Mouse (Mus musculus) hindbrain, embryonic 13.5 days (tissue): ENCODE data around the gene Gale. TPM values are rescaled to one million over a fixed set of nuclear protein-coding genes. Genes with fewer than 3 reads are reported as not detected.
"Not testable (repeated sequence)": the region's sequence is repeated elsewhere in the genome, so short reads cannot be mapped to it uniquely, and the experiment has no call there.

Experiments used
- ATAC-seq: fragments of 200-750 bp; cut with Nextera tagmentation; 2 replicates; pipeline ENCODE4 v1.8.0; 2017; ENCODE audit warnings: moderate TSS enrichment; ENCODE audit not compliant: low FRiP score
- H3K27ac ChIP-seq: fragments of 300-500 bp; sonication (generic); 2 replicates; pipeline ENCODE4 v1.5.1; 2015; ENCODE audit warnings: inconsistent platforms, mild to moderate bottlenecking, moderate library complexity
- H3K27me3 ChIP-seq: fragments of 300-500 bp; sonication (generic); 2 replicates; pipeline ENCODE4 v1.6.1; 2015; ENCODE audit warnings: mild to moderate bottlenecking, inconsistent platforms
- H3K36me3 ChIP-seq: fragments of 300-500 bp; sonication (generic); 2 replicates; pipeline ENCODE4 v1.6.1; 2015; ENCODE audit warnings: mild to moderate bottlenecking, inconsistent platforms
- H3K4me1 ChIP-seq: fragments of 300-500 bp; sonication (generic); replicated peaks from 2 replicates; pipeline ENCODE4 v1.6.1; 2015; ENCODE audit warnings: inconsistent platforms
- H3K4me2 ChIP-seq: fragments of 300-500 bp; sonication (generic); 2 replicates; pipeline ENCODE4 v1.6.1; 2015; ENCODE audit warnings: inconsistent platforms, mild to moderate bottlenecking, moderate library complexity
- H3K4me3 ChIP-seq: fragments of 300-500 bp; sonication (generic); 2 replicates; pipeline ENCODE4 v1.5.1; 2015; ENCODE audit warnings: mild to moderate bottlenecking, inconsistent platforms
- H3K9ac ChIP-seq: fragments of 300-500 bp; sonication (generic); 2 replicates; pipeline ENCODE4 v1.6.1; 2015; ENCODE audit warnings: mild to moderate bottlenecking, inconsistent platforms
- H3K9me3 ChIP-seq: fragments of 300-500 bp; sonication (generic); 2 replicates; pipeline ENCODE4 v1.6.1; 2016; ENCODE audit warnings: inconsistent platforms
- WGBS: fragments of 180-500 bp; shearing (Covaris S2); methylation state at CpG from one replicate; pipeline ENCODE4 v1.1.7; 2015; 5-methylcytosine and 5-hydroxymethylcytosine counted together
- polyA plus RNA-seq: library from polyadenylated mRNA; unstranded; fragments of >200 nt; fragmentation: Nextera tagmentation; extraction: Ambion mirVana; gene quantifications from 2 replicates; pipeline ENCODE4 v1.2.1, GENCODE M21; 2015

Gene Gale
- polyA plus RNA-seq, 1 experiment from 2014 or later, result 39.5 TPM

DNA sequence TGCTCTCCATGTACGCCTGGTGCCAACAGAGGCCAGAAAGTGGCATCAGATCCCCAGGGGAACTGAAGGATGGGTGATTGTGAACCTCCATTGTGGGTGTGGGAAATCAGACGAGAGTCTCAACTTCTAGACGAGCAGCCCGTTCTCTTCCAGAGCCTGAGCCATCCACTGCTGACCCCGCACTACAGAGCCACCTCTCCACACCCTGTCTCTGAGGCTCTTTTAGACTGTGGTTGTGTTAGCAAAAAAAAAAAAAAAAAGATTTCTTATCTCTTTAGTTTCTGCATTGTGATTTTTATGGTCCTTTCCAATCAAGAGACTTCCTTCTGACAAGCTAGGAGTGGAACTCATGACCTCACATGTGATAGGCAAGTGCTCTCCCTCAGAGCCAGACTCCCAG, 34.1 kb upstream of the Gale start:
- ATAC-seq, result no peak
- H3K4me3 ChIP-seq, result no peak overlapping the region
- H3K9me3 ChIP-seq, result no peaks in the 10 kb centered on the region
- peaks cover 58% of the 10 kb centered on the region for H3K36me3 ChIP-seq
- no peaks in the 10 kb centered on the region for H3K27me3 ChIP-seq
- H3K4me1 ChIP-seq, result no peaks in the 10 kb centered on the region
- no peak overlapping the region for H3K9ac ChIP-seq
- 86% methylated on average over 5 of the region's 5 CpGs for WGBS
- H3K4me2 ChIP-seq, result no peak overlapping the region
- H3K27ac ChIP-seq, result no peak overlapping the region

DNA sequence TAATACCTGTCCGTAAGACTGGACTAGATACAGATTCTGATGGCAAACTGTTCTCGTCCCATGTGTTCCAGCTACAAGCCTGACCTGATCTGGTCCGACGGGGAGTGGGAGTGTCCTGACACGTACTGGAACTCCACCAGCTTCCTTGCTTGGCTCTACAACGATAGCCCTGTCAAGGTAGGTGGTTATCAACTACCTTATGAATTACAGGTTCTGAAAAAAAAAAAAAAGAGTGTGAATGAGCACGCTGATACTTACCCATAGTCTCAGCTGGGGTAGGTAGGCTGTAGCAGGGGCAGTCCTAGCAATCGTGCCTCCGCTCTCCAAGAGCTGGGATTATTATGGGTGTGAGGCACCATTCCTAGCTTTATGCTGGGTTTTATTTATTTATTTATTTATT, 33.7 kb upstream of the Gale start:
- 93% methylated on average over 9 of the region's 9 CpGs for WGBS
- no peak overlapping the region for H3K9ac ChIP-seq

DNA sequence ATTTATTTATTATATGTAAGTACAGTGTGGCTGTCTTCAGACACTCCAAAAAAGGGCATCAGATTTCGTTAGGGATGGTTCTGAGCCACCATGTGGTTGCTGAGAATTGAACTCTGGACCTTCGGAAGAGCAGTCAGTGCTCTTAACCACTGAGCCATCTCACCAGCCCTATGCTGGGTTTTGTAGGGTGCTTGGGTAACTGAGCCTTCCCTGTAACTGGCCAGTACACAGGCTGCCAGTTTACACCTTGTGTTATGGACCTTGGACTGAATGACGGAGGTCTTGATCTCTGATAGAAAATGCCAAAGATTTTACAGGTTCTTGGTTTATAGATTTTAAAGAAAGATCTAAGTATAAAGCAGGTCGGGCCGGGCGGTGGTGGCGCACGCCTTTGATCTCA, 33.3 kb upstream of the Gale start:
- WGBS, result 95% methylated on average over 8 of the region's 8 CpGs
- Histone ChIP-seq H3K27me3 (no peaks in the 10 kb centered on the region), H3K4me2 (no peak overlapping the region), H3K4me1 (no peaks in the 10 kb centered on the region), H3K9me3 (no peaks in the 10 kb centered on the region), H3K4me3 (no peak overlapping the region), H3K36me3 (peaks cover 61% of the 10 kb centered on the region), H3K9ac (no peak overlapping the region), H3K27ac (no peak overlapping the region)
- no peak for ATAC-seq

More for the DNA sequence above, 33.7 kb upstream of the Gale start:
- no peak overlapping the region for H3K4me3 ChIP-seq
- peaks cover 58% of the 10 kb centered on the region for H3K36me3 ChIP-seq
- H3K9me3 ChIP-seq, result no peaks in the 10 kb centered on the region
- no peak overlapping the region for H3K4me2 ChIP-seq
- H3K27ac ChIP-seq, result no peak overlapping the region
- no peaks in the 10 kb centered on the region for H3K27me3 ChIP-seq
- ATAC-seq, result no peak
- H3K4me1 ChIP-seq, result no peaks in the 10 kb centered on the region

DNA sequence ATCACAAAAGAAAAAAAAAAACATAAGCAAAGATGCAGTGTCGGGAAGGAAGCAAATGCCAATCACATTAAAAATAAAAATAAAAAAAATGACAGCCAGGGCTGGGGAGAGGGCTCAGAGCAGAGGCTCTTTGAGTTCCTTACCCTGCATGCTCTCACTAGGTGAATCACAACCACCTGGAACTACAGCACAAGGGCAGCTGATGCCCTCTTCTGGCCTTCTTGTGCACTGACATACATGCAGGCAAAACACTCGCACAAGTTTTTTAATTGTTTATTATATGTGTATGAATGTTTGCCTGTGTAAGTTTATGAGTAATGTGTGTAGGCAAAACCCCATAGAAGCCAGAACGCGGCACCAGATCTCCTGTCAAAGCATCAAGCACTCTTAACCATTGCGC, 31.7 kb upstream of the Gale start:
- Histone ChIP-seq H3K9ac (no peak overlapping the region), H3K27me3 (no peaks in the 10 kb centered on the region), H3K36me3 (peaks cover 59% of the 10 kb centered on the region), H3K4me2 (no peak overlapping the region), H3K27ac (no peak overlapping the region), H3K4me1 (no peaks in the 10 kb centered on the region), H3K4me3 (no peak overlapping the region), H3K9me3 (no peaks in the 10 kb centered on the region)
- 74% methylated on average over 5 of the region's 5 CpGs for whole genome bisulfite sequencing
- ATAC-seq, result no peak

DNA sequence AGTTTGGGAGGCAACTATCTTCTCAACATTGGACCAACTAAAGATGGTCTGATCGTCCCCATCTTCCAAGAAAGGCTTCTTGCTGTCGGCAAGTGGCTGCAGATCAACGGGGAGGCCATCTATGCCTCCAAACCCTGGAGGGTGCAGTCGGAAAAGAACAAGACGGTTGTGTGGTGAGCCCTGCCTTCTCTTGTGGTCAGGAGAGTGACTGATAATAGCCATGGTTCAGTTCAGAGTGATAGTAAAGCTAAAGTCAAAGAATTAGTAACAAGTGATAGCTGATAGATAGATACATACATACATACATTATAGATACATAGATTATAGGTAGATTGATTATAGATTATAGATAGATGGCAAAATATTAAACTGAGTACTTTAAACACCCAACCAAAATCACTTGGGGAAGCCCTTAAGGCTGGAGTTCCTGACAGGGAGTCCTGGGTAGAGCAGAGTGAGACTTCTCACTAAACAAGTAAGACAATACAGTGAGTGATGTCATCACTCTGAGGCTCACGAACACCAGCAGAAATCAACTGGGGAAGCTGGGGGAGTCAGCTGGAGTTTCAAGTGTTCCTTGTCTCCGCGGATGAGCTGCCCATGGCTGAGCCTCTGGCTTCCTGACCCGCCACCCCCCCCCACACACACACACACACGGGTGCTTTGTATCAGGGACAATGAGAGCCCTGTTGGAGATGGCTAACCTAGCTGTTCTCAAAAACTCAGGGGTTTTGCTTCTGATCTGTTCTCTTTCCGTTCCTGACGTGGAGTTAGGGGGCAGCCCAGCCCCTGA, 28.6 kb upstream of the Gale start:
- 47% methylated on average over 12 of the region's 12 CpGs for WGBS
- Histone ChIP-seq H3K9me3 (no peaks in the 10 kb centered on the region), H3K4me3 (no peak overlapping the region), H3K36me3 (peaks cover 86% of the 10 kb centered on the region), H3K4me1 (no peaks in the 10 kb centered on the region), H3K27me3 (no peaks in the 10 kb centered on the region), H3K9ac (no peak overlapping the region; the same call in 1 of the 2 replicates), H3K27ac (no peak overlapping the region), H3K4me2 (no peak overlapping the region)
- no peak for ATAC-seq

DNA sequence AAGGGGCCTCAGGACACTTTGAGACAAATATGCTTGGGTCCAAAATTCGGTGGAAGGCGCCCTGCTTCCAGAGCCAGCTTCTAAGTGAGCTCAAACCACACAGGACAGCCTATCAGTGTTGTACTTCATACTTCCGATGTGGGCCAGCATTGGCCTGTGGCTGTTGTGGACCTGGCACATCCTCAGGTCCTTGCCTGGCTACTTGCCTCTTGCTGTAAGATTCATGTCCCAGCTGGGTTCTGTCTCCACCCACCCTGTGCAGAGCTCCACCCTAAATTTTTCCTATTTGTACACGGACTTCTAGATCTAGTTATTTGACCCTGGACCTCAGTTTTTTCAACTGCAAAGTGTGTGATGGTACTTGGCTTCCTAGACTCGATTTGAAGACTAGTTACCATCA, 28.0 kb upstream of the Gale start:
- ATAC-seq, result no peak
- no peaks in the 10 kb centered on the region for H3K9me3 ChIP-seq
- no peak overlapping the region for H3K27ac ChIP-seq
- H3K36me3 ChIP-seq, result peaks cover 85% of the 10 kb centered on the region
- H3K27me3 ChIP-seq, result no peaks in the 10 kb centered on the region
- WGBS, result 73% methylated on average over 5 of the region's 5 CpGs
- H3K4me1 ChIP-seq, result no peaks in the 10 kb centered on the region
- no peak overlapping the region for H3K4me2 ChIP-seq
- no peak overlapping the region for H3K9ac ChIP-seq
- no peak overlapping the region for H3K4me3 ChIP-seq

DNA sequence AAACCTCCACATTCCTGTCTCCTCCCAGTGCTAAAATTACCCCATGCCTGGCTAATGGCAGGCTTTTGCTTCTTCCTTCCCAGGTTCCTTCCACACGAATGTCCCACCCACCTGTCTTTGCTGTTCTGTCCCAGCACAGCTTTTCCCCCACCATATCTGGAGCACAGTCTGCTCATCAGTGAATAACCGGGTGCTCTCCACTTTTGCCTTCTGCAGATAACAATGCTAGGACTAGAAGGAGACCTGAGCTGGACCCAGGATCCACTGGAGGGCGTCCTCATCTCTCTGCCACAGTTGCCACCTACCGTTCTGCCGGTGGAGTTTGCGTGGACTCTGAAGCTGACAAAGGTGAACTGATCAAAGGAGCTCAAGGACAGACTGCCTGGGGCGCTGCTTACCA, 24.7 kb upstream of the Gale start:
- ATAC-seq, result no peak
- Histone ChIP-seq H3K9me3 (no peaks in the 10 kb centered on the region), H3K9ac (no peak overlapping the region), H3K4me2 (no peak overlapping the region), H3K36me3 (peaks cover 70% of the 10 kb centered on the region), H3K4me3 (no peak overlapping the region), H3K27me3 (no peaks in the 10 kb centered on the region), H3K4me1 (no peaks in the 10 kb centered on the region), H3K27ac (no peak overlapping the region)
- 90% methylated on average over 7 of the region's 7 CpGs for WGBS

DNA sequence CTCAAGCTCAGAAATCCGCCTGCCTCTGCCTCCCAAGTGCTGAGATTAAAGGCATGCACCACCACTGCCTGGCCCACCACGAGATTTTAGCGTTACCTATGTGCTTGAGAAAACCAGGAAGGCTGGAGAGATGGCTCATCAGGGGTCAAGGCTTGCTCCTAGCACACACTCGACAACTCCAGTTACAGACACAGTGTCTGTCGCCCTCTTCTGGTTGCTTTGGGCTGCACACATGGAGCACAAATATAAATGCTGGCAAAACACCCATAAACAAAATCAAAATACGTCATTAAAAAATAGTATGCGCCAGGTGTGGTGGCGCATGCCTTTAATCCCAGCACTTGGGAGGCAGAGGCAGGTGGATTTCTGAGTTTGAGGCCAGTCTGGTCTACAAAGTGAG, 22.5 kb upstream of the Gale start:
- not testable (repeated sequence) for H3K4me3 ChIP-seq, H3K9ac ChIP-seq, H3K27me3 ChIP-seq, H3K27ac ChIP-seq, H3K4me2 ChIP-seq, ATAC-seq, H3K4me1 ChIP-seq, H3K9me3 ChIP-seq
- 85% methylated on average over 8 of the region's 8 CpGs for WGBS
- H3K36me3 ChIP-seq, result peaks cover 50% of the 10 kb centered on the region

DNA sequence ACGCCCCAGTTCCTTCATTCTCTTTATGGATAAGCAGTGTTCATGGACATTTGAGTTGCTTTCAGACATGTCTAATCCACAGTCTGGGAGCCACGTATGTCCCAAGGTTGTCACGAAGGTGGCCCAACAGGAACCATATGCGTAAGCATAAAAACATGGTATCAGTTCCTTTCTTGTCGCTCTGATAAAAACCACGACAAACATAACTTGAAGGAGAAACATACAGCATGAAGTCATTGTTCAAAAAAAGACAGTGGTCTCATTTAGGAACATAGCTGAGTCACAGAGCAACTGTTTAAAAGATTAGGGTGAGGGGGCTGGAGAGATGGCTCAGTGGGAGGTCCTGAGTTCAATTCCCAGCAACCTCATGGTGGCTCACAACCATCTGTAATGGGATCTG, 21.3 kb upstream of the Gale start:
- no peak for ATAC-seq

DNA sequence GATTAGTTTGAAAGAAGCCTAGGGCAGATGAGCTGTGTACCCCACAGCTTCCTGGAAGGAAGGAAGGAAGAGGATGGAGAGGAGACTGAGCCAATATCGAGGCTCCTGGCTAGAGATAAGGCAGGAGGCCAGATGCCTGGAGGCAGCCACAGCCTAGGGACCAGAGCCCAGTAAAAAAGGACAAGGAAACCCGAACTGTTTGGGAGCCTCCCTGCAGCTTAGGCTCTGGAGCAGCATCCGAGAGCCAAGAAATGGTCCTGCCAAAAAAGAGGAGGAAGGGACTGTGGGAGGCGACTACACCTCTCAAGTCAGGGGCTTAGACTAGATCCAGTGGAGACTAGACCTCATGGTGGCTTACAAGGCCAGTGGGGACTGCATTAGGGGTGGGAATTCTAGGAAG, 20.1 kb upstream of the Gale start:
- Histone ChIP-seq H3K27me3 (no peaks in the 10 kb centered on the region), H3K4me1 (peaks cover 17% of the 10 kb centered on the region), H3K4me2 (no peak overlapping the region), H3K27ac (no peak overlapping the region), H3K36me3 (peaks cover 30% of the 10 kb centered on the region), H3K9me3 (no peaks in the 10 kb centered on the region), H3K9ac (no peak overlapping the region), H3K4me3 (no peak overlapping the region)
- 66% methylated on average over 4 of the region's 4 CpGs for WGBS
- ATAC-seq, result no peak

More for the DNA sequence above, 21.3 kb upstream of the Gale start:
- WGBS, result 93% methylated on average over 6 of the region's 6 CpGs
- Histone ChIP-seq H3K4me3 (no peak overlapping the region), H3K36me3 (peaks cover 42% of the 10 kb centered on the region), H3K9ac (no peak overlapping the region), H3K4me1 (peaks cover 8% of the 10 kb centered on the region), H3K4me2 (no peak overlapping the region), H3K27ac (no peak overlapping the region), H3K27me3 (no peaks in the 10 kb centered on the region), H3K9me3 (no peaks in the 10 kb centered on the region)

DNA sequence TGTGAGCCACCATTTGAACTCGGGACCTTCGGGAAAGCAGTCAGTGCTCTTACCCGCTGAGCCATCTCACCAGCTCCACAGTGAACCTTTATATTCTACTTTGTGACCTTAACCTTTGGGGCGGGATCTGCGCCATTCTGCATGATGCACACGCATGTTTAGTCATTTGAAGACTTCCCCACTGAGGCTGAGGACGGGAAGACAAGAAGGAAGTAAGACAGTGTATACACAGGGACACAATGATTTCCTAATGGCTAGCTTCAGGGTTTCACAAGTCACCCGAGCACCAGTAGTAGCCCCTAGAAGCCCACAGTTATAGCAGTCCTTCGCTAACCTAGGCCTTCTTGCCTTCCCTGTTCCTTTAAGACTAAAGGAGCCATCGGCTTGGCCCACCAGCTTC, 17.8 kb upstream of the Gale start:
- H3K9me3 ChIP-seq, result no peaks in the 10 kb centered on the region
- peak overlapping the region; percentile 80 for H3K4me2 ChIP-seq
- WGBS, result 77% methylated on average over 10 of the region's 10 CpGs
- H3K36me3 ChIP-seq, result peaks cover 11% of the 10 kb centered on the region
- peaks cover 34% of the 10 kb centered on the region for H3K4me1 ChIP-seq
- H3K9ac ChIP-seq, result peak overlapping the region; percentile 85
- H3K4me3 ChIP-seq, result peak overlapping the region; percentile 76
- peak overlapping the region; percentile 83 for H3K27ac ChIP-seq
- no peaks in the 10 kb centered on the region for H3K27me3 ChIP-seq
- 0 out of 2 replicates have a peak, but pooled peaks have one; percentile 5 for ATAC-seq

DNA sequence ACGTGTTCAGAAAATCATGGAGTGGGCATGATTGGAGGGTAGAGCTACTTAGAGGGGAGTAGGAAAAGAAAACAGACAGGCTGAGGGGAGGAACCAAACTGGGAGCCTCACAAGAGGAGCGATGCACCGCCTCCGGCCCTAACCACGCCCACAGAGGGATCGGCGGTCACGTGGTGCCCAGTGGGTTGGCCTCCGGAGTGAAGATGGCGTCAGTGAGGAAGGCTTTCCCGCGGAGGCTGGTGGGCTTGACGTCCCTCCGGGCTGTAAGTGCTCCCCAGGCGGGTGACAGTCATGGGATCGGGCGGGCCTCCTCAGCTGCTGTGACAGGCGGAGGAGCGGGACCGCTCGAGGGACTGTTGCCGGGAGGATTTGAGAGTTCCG, 17.3 kb upstream of the Gale start, which contains the start of gene Hmgcl:
TSS of gene Hmgcl (plus strand) at position 171 of the 381 bp plus-strand sequence.
- Histone ChIP-seq H3K27me3 (no peaks in the 10 kb centered on the region), H3K4me1 (peaks cover 34% of the 10 kb centered on the region), H3K4me3 (peak within 1 kb of the TSS; percentile 76), H3K9me3 (no peaks in the 10 kb centered on the region), H3K4me2 (peak within 1 kb of the TSS; percentile 80), H3K36me3 (peaks cover 9% of the 10 kb centered on the region), H3K9ac (peak within 1 kb of the TSS; percentile 85), H3K27ac (peak within 1 kb of the TSS; percentile 83)
- peak; percentile 92 for ATAC-seq
- WGBS, result under 1% methylated on average over 23 of the region's 23 CpGs

DNA sequence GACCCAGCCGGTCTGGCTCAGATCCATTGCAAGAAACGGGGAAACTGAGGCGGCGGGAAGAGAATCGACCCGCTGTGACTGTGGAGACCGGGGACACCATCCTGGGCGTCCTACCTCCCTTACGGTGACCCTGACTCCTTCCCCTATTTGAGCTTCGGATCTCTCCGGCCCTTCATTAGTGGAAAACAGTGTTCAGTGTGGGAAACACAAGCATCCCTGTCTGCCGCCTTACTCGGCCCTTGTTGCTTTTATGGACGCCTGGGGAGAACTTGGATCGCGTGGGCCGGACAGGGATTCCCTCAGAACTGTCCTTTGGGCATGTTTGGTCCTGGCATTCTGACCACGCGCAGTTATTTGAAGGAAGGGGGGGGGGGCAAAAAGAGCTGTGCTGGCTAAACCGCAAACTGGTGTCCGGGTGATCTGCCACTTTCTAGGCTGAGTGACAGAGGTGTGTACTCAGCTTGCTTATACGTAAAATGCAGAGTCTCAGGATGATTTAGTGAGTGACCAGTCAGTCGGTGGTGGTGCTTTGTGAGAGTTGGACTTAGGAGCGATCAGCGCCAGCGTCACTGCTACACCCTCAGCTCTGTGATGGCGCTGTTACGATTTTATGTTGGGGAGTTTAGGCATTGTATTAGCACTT, 16.7 kb upstream of the Gale start:
- peaks cover 13% of the 10 kb centered on the region for H3K36me3 ChIP-seq
- peak overlapping the region; percentile 76 for H3K4me3 ChIP-seq
- H3K27me3 ChIP-seq, result no peaks in the 10 kb centered on the region
- H3K9ac ChIP-seq, result peak overlapping the region; percentile 85
- ATAC-seq, result no peak; the same call in 1 of the 2 replicates
- peaks cover 34% of the 10 kb centered on the region for H3K4me1 ChIP-seq
- H3K27ac ChIP-seq, result peak overlapping the region; percentile 83
- 2% methylated on average over 28 of the region's 28 CpGs for WGBS
- no peaks in the 10 kb centered on the region for H3K9me3 ChIP-seq
- H3K4me2 ChIP-seq, result peak overlapping the region; percentile 80
